Mouse (Mus musculus): Measurements from ENCODE around the gene Flnc.

DNA sequence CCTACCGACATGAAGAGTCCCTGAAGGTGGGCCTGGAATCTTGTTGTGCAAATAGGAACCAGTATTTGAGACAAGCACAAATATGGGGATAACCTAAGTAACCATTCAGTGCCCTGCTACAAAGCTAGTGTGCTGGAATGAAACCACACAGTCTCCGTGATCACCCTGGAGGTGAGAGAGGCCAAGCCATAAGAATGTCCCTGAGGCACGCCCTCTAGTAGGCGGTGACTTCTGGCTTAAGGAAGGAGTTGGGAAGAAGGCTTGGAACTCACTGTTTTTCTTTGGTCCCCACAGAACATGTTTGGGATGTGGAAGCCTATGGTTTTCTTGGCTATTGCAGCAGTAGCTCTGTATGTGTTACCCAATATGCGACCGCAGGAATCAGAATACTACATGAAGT lies 6.7 kb upstream of the Flnc start:
- TF ChIP-seq POLR2A (IDR thresholded peaks at IDR 0.05; ENCODE audit: low read depth, low read length) (no peak), CTCF (IDR thresholded peaks at IDR 0.05; ENCODE audit: extremely low read depth, insufficient read length, insufficient replicate concordance, low read depth, low read length) (no peak)

All from small intestine, adult 2 months (tissue).